Mouse (Mus musculus): Measurements from ENCODE around the gene Srf. TPM values are rescaled to one million over a fixed set of nuclear protein-coding genes. Genes with fewer than 3 reads are reported as not detected.

Srf gene
- polyA plus RNA-seq, 1 experiment from 2014 or later = 7.7 TPM

DNA sequence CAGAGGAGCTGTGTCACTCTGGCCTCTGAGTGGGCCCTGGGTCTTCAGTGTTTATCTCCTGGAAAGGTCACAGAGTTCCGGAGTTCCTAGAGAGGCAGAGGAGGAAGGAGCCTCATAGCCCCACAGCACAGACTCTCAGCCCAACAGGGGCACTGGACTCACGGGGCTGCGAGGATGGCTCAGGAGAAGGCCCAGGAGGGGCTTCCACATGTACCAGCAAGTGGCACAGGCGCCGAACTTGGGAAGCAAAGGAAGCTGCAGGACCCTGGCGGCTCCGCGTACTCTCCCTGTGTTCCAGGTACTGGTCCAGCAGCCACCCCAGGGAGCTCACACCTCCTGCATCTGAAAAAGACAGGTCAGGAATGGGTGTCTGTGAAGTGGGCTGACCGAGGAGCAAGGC, 34.8 kb downstream of the Srf start:
- ATAC-seq (ENCODE audit: insufficient read depth, low FRiP score, low TSS enrichment) (no peak), DNase-seq (ENCODE audit: low spot score) (no peak)
- H3K36me3 ChIP-seq (ENCODE audit: control insufficient read depth, insufficient read depth, low read length) = no peaks in the 10 kb centered on the region
- 74% methylated on average over 9 of the region's 9 CpGs for WGBS
- H3K4me3 ChIP-seq (ENCODE audit: low read depth, low read length) = no peak overlapping the region
- no peak overlapping the region for H3K27ac ChIP-seq (ENCODE audit: low read depth, low read length)
- H3K9me3 ChIP-seq (ENCODE audit: control insufficient read depth, low read length) = no peaks in the 10 kb centered on the region
- no peak overlapping the region for H3K4me2 ChIP-seq (ENCODE audit: low read depth)
- H3K9ac ChIP-seq (ENCODE audit: low read length) = no peak overlapping the region
- no peaks in the 10 kb centered on the region for H3K4me1 ChIP-seq (ENCODE audit: control insufficient read depth, insufficient read depth, low read length)
- H3K27me3 ChIP-seq (ENCODE audit: control insufficient read depth, insufficient read depth, low read length) = peaks cover 7% of the 10 kb centered on the region; the same call in 1 of the 2 replicates

DNA sequence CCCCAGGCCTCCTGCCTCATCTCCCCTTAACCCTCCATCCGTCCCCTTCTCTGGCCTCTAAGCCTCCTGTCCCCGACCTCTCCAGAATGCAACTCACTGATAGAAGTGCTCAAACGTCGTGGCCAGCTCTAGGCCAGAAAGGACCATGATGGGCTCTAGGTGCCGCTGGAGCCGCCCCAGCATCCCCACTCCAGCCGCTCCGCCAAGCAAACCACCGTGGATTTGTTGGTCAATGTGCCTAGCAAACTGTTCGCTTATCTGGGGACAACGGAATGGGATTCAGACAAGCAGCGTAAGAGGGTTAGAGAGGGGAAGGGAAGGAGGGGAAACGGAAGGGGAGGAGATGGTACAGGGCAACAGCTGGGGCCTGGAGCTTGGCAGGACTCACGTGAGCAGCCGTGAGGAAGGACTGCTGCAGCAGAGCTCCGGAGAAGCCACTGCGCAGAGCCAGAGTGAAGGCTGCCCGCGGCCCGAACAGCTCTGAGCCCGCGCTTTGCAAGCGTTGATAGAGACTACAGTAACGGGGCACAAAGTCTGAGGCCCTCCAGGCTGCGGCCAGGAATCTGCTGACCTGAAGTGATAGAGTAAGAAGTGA, 35.5 kb downstream of the Srf start:
- H3K4me1 ChIP-seq (ENCODE audit: control insufficient read depth, insufficient read depth, low read length) = no peaks in the 10 kb centered on the region
- no peak for ATAC-seq (ENCODE audit: insufficient read depth, low FRiP score, low TSS enrichment)
- no peak overlapping the region; the same call in 1 of the 2 replicates for H3K9ac ChIP-seq (ENCODE audit: low read length)
- no peak for DNase-seq (ENCODE audit: low spot score)
- no peaks in the 10 kb centered on the region for H3K36me3 ChIP-seq (ENCODE audit: control insufficient read depth, insufficient read depth, low read length)
- WGBS = 52% methylated on average over 25 of the region's 25 CpGs
- H3K27me3 ChIP-seq (ENCODE audit: control insufficient read depth, insufficient read depth, low read length) = peaks cover 7% of the 10 kb centered on the region; the same call in 1 of the 2 replicates
- no peaks in the 10 kb centered on the region for H3K9me3 ChIP-seq (ENCODE audit: control insufficient read depth, low read length)
- no peak overlapping the region for H3K27ac ChIP-seq (ENCODE audit: low read depth, low read length)
- no peak overlapping the region for H3K4me2 ChIP-seq (ENCODE audit: low read depth)
- H3K4me3 ChIP-seq (ENCODE audit: low read depth, low read length) = no peak overlapping the region

DNA sequence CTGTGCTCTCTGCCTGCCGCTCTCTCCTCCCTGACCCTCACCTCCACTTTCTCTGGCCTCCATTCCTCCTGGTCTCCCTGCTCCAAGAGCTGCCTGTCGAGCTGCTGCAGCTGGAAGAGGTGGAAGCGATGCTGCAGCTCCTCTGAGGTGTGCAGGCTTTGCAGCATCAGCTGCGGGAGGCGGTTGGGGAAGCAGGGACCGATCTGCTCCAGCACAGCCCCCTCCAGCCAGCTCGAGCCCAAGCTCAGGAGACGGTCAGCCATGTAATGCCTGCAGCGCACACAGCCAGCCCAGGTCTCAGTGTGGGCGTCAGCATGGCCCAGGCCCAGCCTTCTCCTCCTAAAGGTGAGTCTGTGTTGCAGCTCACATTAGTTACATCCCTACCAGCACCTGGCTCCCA, 36.0 kb downstream of the Srf start:
- Histone ChIP-seq H3K27ac (ENCODE audit: low read depth, low read length) (no peak overlapping the region), H3K36me3 (ENCODE audit: control insufficient read depth, insufficient read depth, low read length) (no peaks in the 10 kb centered on the region), H3K9me3 (ENCODE audit: control insufficient read depth, low read length) (no peaks in the 10 kb centered on the region), H3K4me1 (ENCODE audit: control insufficient read depth, insufficient read depth, low read length) (no peaks in the 10 kb centered on the region), H3K4me3 (ENCODE audit: low read depth, low read length) (no peak overlapping the region), H3K27me3 (ENCODE audit: control insufficient read depth, insufficient read depth, low read length) (peaks cover 7% of the 10 kb centered on the region; the same call in 1 of the 2 replicates), H3K4me2 (ENCODE audit: low read depth) (no peak overlapping the region), H3K9ac (ENCODE audit: low read length) (no peak overlapping the region)
- DNase-seq (ENCODE audit: low spot score) = no peak
- 58% methylated on average over 10 of the region's 10 CpGs for WGBS
- ATAC-seq (ENCODE audit: insufficient read depth, low FRiP score, low TSS enrichment) = no peak

DNA sequence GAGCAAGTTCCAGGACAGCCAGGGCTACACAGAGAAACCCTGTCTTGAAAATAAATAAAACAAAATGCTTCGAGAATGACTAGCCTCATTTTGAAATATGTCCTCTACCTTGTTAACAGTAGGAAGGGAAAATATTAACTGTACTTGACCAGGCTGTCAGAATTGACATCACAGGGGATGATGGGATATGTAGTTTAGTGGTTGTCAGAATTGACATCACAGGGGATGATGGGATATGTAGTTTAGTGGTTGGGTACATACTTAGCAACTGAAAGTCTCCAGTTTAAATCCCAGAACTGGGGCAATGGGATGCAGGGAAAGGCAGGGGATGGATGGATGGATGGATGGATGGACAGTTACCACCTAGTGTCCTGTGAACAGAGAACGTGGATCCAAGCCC, 42.6 kb downstream of the Srf start:
- no peaks in the 10 kb centered on the region for H3K36me3 ChIP-seq (ENCODE audit: control insufficient read depth, insufficient read depth, low read length)
- no peaks in the 10 kb centered on the region for H3K9me3 ChIP-seq (ENCODE audit: control insufficient read depth, low read length)
- ATAC-seq (ENCODE audit: insufficient read depth, low FRiP score, low TSS enrichment) (no peak), DNase-seq (ENCODE audit: low spot score) (no peak)
- H3K27ac ChIP-seq (ENCODE audit: low read depth, low read length) = no peak overlapping the region
- H3K27me3 ChIP-seq (ENCODE audit: control insufficient read depth, insufficient read depth, low read length) = no peaks in the 10 kb centered on the region
- WGBS = 71% methylated on average over 2 of the region's 2 CpGs
- H3K4me2 ChIP-seq (ENCODE audit: low read depth) = no peak overlapping the region
- H3K9ac ChIP-seq (ENCODE audit: low read length) = no peak overlapping the region
- no peaks in the 10 kb centered on the region for H3K4me1 ChIP-seq (ENCODE audit: control insufficient read depth, insufficient read depth, low read length)
- H3K4me3 ChIP-seq (ENCODE audit: low read depth, low read length) = no peak overlapping the region

DNA sequence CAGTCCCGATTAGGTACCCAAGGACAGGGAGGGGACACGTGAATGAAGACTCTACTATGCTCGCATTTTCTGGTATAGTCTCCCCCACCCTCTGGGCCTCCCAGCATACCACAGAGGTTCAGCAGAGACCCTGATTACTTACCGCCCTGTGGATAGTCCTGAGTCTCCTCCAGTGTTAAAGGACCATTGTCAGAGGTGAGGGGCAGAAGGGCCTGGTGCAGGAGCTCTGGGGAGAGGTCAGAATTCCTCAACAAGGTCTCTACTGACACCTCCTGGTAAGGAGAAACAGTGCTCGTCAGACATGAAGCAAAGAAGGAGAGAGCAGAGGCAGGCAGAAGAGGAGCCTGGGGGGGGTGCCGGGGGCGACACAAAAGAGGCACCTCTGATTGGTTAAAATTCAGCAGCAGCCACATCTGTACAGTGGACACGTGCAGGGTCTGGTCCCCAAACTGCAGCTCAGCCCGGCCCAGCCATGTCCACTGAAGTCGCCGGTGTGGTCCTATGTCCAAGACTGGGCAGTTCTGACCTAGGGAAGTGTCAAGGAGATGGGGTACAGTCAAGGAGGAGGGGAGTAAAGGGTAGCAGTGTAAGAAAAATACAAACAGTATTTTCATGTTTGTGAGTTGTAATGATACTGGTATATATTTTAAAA, 44.8 kb downstream of the Srf start:
- WGBS = 50% methylated on average over 11 of the region's 11 CpGs

DNA sequence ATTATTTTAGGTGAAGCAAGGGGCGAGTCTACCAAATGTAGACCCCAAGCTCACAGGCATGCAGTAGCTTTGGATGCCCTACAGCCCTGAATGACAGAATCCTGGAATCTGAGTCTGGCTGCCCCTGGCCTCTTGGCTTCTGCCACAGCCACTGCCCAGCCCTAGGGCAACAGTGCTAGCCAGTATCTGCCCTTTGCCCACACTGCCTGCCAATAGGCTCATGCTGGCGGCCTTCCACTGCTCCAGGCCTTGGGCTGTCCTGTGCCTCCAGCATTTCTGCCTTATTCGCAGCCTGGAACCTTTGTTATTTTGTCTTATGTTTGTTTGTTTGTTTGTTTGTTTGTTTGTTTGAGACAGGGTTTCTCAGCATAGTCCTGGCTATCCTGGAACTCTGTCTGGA, 50.4 kb downstream of the Srf start:
- Histone ChIP-seq H3K4me1 (ENCODE audit: control insufficient read depth, insufficient read depth, low read length) (no peaks in the 10 kb centered on the region), H3K9me3 (ENCODE audit: control insufficient read depth, low read length) (no peaks in the 10 kb centered on the region), H3K36me3 (ENCODE audit: control insufficient read depth, insufficient read depth, low read length) (no peaks in the 10 kb centered on the region), H3K4me2 (ENCODE audit: low read depth) (no peak overlapping the region), H3K4me3 (ENCODE audit: low read depth, low read length) (no peak overlapping the region), H3K27me3 (ENCODE audit: control insufficient read depth, insufficient read depth, low read length) (no peaks in the 10 kb centered on the region), H3K27ac (ENCODE audit: low read depth, low read length) (no peak overlapping the region), H3K9ac (ENCODE audit: low read length) (no peak overlapping the region)
- DNase-seq (ENCODE audit: low spot score) (no peak), ATAC-seq (ENCODE audit: insufficient read depth, low FRiP score, low TSS enrichment) (no peak)
- WGBS = 86% methylated on average over 3 of the region's 3 CpGs

More for the DNA sequence above, 44.8 kb downstream of the Srf start:
- DNase-seq (ENCODE audit: low spot score) (peak; percentile 43), ATAC-seq (ENCODE audit: insufficient read depth, low FRiP score, low TSS enrichment) (no peak)
- Histone ChIP-seq H3K4me1 (ENCODE audit: control insufficient read depth, insufficient read depth, low read length) (no peaks in the 10 kb centered on the region), H3K27me3 (ENCODE audit: control insufficient read depth, insufficient read depth, low read length) (no peaks in the 10 kb centered on the region), H3K9ac (ENCODE audit: low read length) (no peak overlapping the region), H3K27ac (ENCODE audit: low read depth, low read length) (no peak overlapping the region), H3K36me3 (ENCODE audit: control insufficient read depth, insufficient read depth, low read length) (no peaks in the 10 kb centered on the region), H3K4me3 (ENCODE audit: low read depth, low read length) (no peak overlapping the region), H3K4me2 (ENCODE audit: low read depth) (no peak overlapping the region), H3K9me3 (ENCODE audit: control insufficient read depth, low read length) (no peaks in the 10 kb centered on the region)

DNA sequence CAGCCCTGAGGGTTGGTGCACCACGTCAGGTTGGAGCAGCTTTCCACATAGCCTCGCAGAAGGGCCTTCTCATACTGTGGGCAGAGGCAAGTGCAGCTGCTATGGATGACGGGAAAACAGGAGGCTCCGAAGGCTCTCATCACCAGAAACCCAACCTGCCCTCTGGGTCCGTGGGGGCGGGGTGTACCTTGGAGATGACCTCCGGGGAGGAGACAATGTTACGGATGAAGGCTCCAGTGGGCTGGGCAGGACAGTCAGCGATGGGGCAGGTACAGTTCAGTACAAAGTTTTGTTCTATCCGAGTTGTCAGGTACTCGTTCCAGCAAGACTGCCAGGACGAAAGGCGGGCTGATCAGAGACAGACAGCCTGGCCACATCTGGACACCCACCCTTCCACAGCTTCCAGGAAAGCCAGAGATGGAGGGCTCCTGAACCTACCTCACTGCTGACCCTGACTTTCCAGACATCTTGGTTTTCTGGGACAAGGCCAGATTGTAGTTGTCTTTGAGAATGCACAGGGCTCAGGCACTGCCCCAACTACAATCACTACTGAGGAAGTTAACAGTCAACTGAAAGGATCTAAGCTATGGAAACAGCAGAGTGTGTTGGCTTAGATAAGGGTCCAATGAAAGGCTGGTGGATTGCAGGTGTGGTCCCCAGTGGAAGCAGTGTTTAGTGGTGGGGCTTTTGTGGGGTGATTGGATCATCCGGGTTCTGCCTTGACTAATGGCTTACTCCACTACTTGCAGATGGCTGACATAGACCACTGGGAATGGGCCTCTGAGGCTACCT, 51.9 kb downstream of the Srf start:
- 78% methylated on average over 14 of the region's 14 CpGs for WGBS

DNA sequence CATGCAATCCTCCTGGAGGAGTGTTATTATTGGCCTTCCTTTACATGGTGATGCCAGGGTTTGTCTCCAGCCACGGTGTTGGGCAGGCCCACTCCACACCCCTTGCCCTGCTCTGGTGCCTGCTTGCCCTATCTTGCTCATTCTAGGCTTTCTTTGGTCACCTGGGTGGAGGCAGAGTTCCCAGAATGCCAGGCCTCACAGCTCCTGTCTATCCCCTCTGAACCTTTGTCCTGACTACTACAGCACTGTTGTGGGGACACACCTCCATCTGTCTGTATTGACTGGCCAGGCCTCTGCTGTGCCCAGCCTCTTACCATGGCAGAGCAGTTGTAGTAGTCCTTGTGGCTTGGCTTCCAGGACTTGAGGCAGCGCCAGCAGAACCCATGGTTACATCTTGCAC, 53.2 kb downstream of the Srf start:
- Histone ChIP-seq H3K36me3 (ENCODE audit: control insufficient read depth, insufficient read depth, low read length) (peaks cover 2% of the 10 kb centered on the region; the same call in 1 of the 2 replicates), H3K9me3 (ENCODE audit: control insufficient read depth, low read length) (no peaks in the 10 kb centered on the region), H3K27ac (ENCODE audit: low read depth, low read length) (no peak overlapping the region), H3K4me1 (ENCODE audit: control insufficient read depth, insufficient read depth, low read length) (no peaks in the 10 kb centered on the region), H3K27me3 (ENCODE audit: control insufficient read depth, insufficient read depth, low read length) (no peaks in the 10 kb centered on the region), H3K9ac (ENCODE audit: low read length) (no peak overlapping the region), H3K4me2 (ENCODE audit: low read depth) (no peak overlapping the region), H3K4me3 (ENCODE audit: low read depth, low read length) (no peak overlapping the region)
- ATAC-seq (ENCODE audit: insufficient read depth, low FRiP score, low TSS enrichment) (no peak), DNase-seq (ENCODE audit: low spot score) (no peak)
- 92% methylated on average over 2 of the region's 2 CpGs for WGBS

More for the DNA sequence above, 51.9 kb downstream of the Srf start:
- Histone ChIP-seq H3K4me1 (ENCODE audit: control insufficient read depth, insufficient read depth, low read length) (no peaks in the 10 kb centered on the region), H3K36me3 (ENCODE audit: control insufficient read depth, insufficient read depth, low read length) (no peaks in the 10 kb centered on the region), H3K4me3 (ENCODE audit: low read depth, low read length) (no peak overlapping the region), H3K9ac (ENCODE audit: low read length) (no peak overlapping the region), H3K4me2 (ENCODE audit: low read depth) (no peak overlapping the region), H3K9me3 (ENCODE audit: control insufficient read depth, low read length) (no peaks in the 10 kb centered on the region), H3K27me3 (ENCODE audit: control insufficient read depth, insufficient read depth, low read length) (no peaks in the 10 kb centered on the region), H3K27ac (ENCODE audit: low read depth, low read length) (no peak overlapping the region)
- ATAC-seq (ENCODE audit: insufficient read depth, low FRiP score, low TSS enrichment) = no peak
- no peak for DNase-seq (ENCODE audit: low spot score)

All from neural tube, embryonic 11.5 days (tissue).